ENCODE assay signal across 17 mouse cellular contexts in genomic region chr9:4506086-4506485, GRCm38 (mm10).
"Had no signal": no experiment of that assay in that cellular context is flagged by ENCODE, and none has a peak within 500 bp of the region (broad histone marks: within the 10 kb centered on the region; RNA-seq: fewer than 3 reads in every experiment).

No protein-coding gene starts in this region.

- H3K4me2 ChIP-seq: lung, embryonic 15.5 days; midbrain, embryonic 11.5 days; midbrain, embryonic 13.5 days; midbrain, embryonic 15.5 days; neural tube, embryonic 12.5 days; stomach, embryonic 15.5 days had no signal

- H3K4me1 ChIP-seq: lung, embryonic 15.5 days; megakaryocyte, embryonic 14.5 days; midbrain, embryonic 13.5 days; midbrain, embryonic 15.5 days; neural tube, embryonic 12.5 days; stomach, embryonic 15.5 days had no signal

- H3K4me3 ChIP-seq: lung, embryonic 15.5 days; megakaryocyte, embryonic 14.5 days; midbrain, embryonic 13.5 days; midbrain, embryonic 15.5 days; neural tube, embryonic 12.5 days; stomach, embryonic 15.5 days had no signal

- DNase-seq: lung, adult 2 months; lung, postnatal 14 days; lung, postnatal 36 days; right cerebral cortex, postnatal 14 days; thymus, adult 2 months; thymus, postnatal 25 days; thymus, postnatal 4 days had no signal

- ATAC-seq: lung, postnatal 0 days; midbrain, embryonic 13.5 days; midbrain, embryonic 15.5 days had no signal

- H3K36me3 ChIP-seq: lung, embryonic 15.5 days; midbrain, embryonic 13.5 days; midbrain, embryonic 15.5 days; neural tube, embryonic 12.5 days; stomach, embryonic 15.5 days had no signal

- H3K27me3 ChIP-seq: lung, embryonic 15.5 days; megakaryocyte, embryonic 14.5 days; midbrain, embryonic 13.5 days; midbrain, embryonic 15.5 days; neural tube, embryonic 12.5 days; stomach, embryonic 15.5 days had no signal

- H3K9ac ChIP-seq: lung, embryonic 15.5 days; midbrain, embryonic 13.5 days; midbrain, embryonic 15.5 days; neural tube, embryonic 12.5 days; stomach, embryonic 15.5 days had no signal

- H3K9me3 ChIP-seq: lung, embryonic 15.5 days; megakaryocyte, embryonic 14.5 days; midbrain, embryonic 13.5 days; midbrain, embryonic 15.5 days; neural tube, embryonic 12.5 days; stomach, embryonic 15.5 days had no signal

- H3K27ac ChIP-seq: lung, embryonic 15.5 days; macrophage; midbrain, embryonic 13.5 days; midbrain, embryonic 15.5 days; neural tube, embryonic 12.5 days; stomach, embryonic 15.5 days; stomach, postnatal 0 days had no signal
